Mouse (Mus musculus): Measurements from ENCODE around the gene Tomm34. TPM values are rescaled to one million over a fixed set of nuclear protein-coding genes. Genes with fewer than 3 reads are reported as not detected.
"Not testable (repeated sequence)": the region's sequence is repeated elsewhere in the genome, so short reads cannot be mapped to it uniquely, and the experiment has no call there.

Tomm34 gene
- total RNA-seq, 2 experiments from 2014 or later = 32.9 to 41.5 TPM

GRCm38 (mm10) chr2:164076874-164077425, 6.0 kb upstream of the Tomm34 start:
- no peak for DNase-seq

- DNase-seq = no peak
Measured at GRCm38 (mm10) chr2:164075088-164075487, 4.1 kb upstream of the Tomm34 start.

- DNase-seq = peak; percentile 98 to 99
Measured at GRCm38 (mm10) chr2:164073918-164074578, 3.1 kb upstream of the Tomm34 start.

GRCm38 (mm10) chr2:164073120-164073519, 2.2 kb upstream of the Tomm34 start:
- no peak for DNase-seq

GRCm38 (mm10) chr2:164072109-164072508, 1.1 kb upstream of the Tomm34 start:
- DNase-seq = no peak

GRCm38 (mm10) chr2:164071437-164071820, 460 bp upstream of the Tomm34 start:
- DNase-seq = not testable (repeated sequence)

GRCm38 (mm10) chr2:164070142-164070764, 716 bp downstream of the Tomm34 start, which contains the start of gene Stk4:
Gene Stk4, plus strand, starts transcription at chr2:164070322.
- no peak for DNase-seq

- no peak for DNase-seq
Measured at GRCm38 (mm10) chr2:164059634-164060235, 11.2 kb downstream of the Tomm34 start.

GRCm38 (mm10) chr2:164054671-164055070, 16.3 kb downstream of the Tomm34 start:
- DNase-seq = no peak

- DNase-seq = peak; percentile 80 to 82
Measured at GRCm38 (mm10) chr2:164053767-164054166, 17.2 kb downstream of the Tomm34 start.

GRCm38 (mm10) chr2:164047197-164047690, 23.7 kb downstream of the Tomm34 start:
- peak; percentile 23 to 39 for DNase-seq

- no peak for DNase-seq
Measured at GRCm38 (mm10) chr2:164041523-164041922, 29.4 kb downstream of the Tomm34 start.

GRCm38 (mm10) chr2:164040949-164041348, 30.0 kb downstream of the Tomm34 start:
- peak in 1 of 2 experiments; percentile 8 for DNase-seq

- DNase-seq = no peak
Measured at GRCm38 (mm10) chr2:164038407-164039028, 32.5 kb downstream of the Tomm34 start.

- no peak for DNase-seq
Measured at GRCm38 (mm10) chr2:164036520-164037019, 34.4 kb downstream of the Tomm34 start.

GRCm38 (mm10) chr2:164032973-164033372, 38.0 kb downstream of the Tomm34 start:
- no peak for DNase-seq

- no peak for DNase-seq
Measured at GRCm38 (mm10) chr2:164031147-164031546, 39.8 kb downstream of the Tomm34 start.

- DNase-seq = no peak
Measured at GRCm38 (mm10) chr2:164025150-164025549, 45.8 kb downstream of the Tomm34 start, which contains the start of gene Pabpc1l. Gene Pabpc1l, plus strand, starts transcription at chr2:164025450.

- DNase-seq = no peak
Measured at GRCm38 (mm10) chr2:164022104-164022503, 48.9 kb downstream of the Tomm34 start.

- no peak for DNase-seq
Measured at GRCm38 (mm10) chr2:164019943-164020342, 51.0 kb downstream of the Tomm34 start.

- DNase-seq = no peak
Measured at GRCm38 (mm10) chr2:164018910-164019309, 52.1 kb downstream of the Tomm34 start.

GRCm38 (mm10) chr2:164015304-164015703, 55.7 kb downstream of the Tomm34 start:
- DNase-seq = no peak
